Mouse (Mus musculus) ES-E14 (cell line): ENCODE measurements around the gene Smc6. TPM values are rescaled to one million over a fixed set of nuclear protein-coding genes. Genes with fewer than 3 reads are reported as not detected.

ENCODE experiments used
- DNase-seq: peaks from one replicate; pipeline ENCODE4 v3.0.0-alpha.2; 2013; ENCODE audit warnings: low read depth, low spot score
- H3K27ac ChIP-seq: 2 replicates; pipeline ENCODE4 v1.5.1; 2012; ENCODE audit warnings: low read depth, mild to moderate bottlenecking, low read length, moderate library complexity, mixed read lengths; ENCODE audit not compliant: poor library complexity, insufficient read depth, severe bottlenecking
- H3K36me3 ChIP-seq: 2 replicates; pipeline ENCODE4 v1.6.1; 2012; ENCODE audit warnings: mild to moderate bottlenecking, low read length, moderate library complexity, mixed read lengths; ENCODE audit not compliant: control insufficient read depth, poor library complexity, insufficient read depth, severe bottlenecking
- H3K4me1 ChIP-seq, 2 experiments: fragments of 150-350 bp in 1 of 2; sonication (generic) in 1 of 2; 2 replicates each; pipeline ENCODE4 v1.6.1; 2012; ENCODE audit warnings: low read length in 2 of 2, mild to moderate bottlenecking in 1 of 2, mixed read lengths in 1 of 2; ENCODE audit not compliant: control insufficient read depth in 2 of 2, insufficient read depth in 2 of 2, poor library complexity in 1 of 2
- H3K4me3 ChIP-seq, 2 experiments: fragments of 150-350 bp in 1 of 2; sonication (generic) in 1 of 2; 2 replicates each; pipeline ENCODE4 v1.5.1; 2012; ENCODE audit warnings: low read length in 2 of 2, low read depth in 1 of 2, mild to moderate bottlenecking in 1 of 2, mixed read lengths in 1 of 2; ENCODE audit not compliant: insufficient read depth in 1 of 2, poor library complexity in 1 of 2, severe bottlenecking in 1 of 2
- H3K9ac ChIP-seq: 2 replicates; pipeline ENCODE4 v1.6.1; 2012; ENCODE audit warnings: low read depth, mild to moderate bottlenecking, low read length, mixed read lengths; ENCODE audit not compliant: poor library complexity, insufficient read depth, severe bottlenecking
- H3K9me3 ChIP-seq: fragments of 150-350 bp; sonication (generic); 2 replicates; pipeline ENCODE4 v1.6.1; 2012; ENCODE audit warnings: low read depth, mild to moderate bottlenecking, low read length; ENCODE audit not compliant: control insufficient read depth, insufficient read depth
- CHD2 ChIP-seq: IDR thresholded peaks from 2 replicates; pipeline ENCODE4 v1.6.1; 2014; ENCODE audit warnings: mild to moderate bottlenecking, low read depth, low read length, inconsistent platforms
- HCFC1 ChIP-seq: IDR thresholded peaks from 2 replicates; pipeline ENCODE4 v1.6.1; 2012; ENCODE audit warnings: low read length, inconsistent platforms, borderline replicate concordance; ENCODE audit not compliant: insufficient read depth
- MAFK ChIP-seq: IDR thresholded peaks from 2 replicates; pipeline ENCODE4 v1.6.1; 2014; ENCODE audit warnings: mild to moderate bottlenecking, low read depth, low read length, inconsistent platforms; ENCODE audit not compliant: insufficient read depth
- ZC3H11A ChIP-seq: IDR thresholded peaks from 2 replicates; pipeline ENCODE4 v1.6.1; 2012; ENCODE audit warnings: low read depth, mild to moderate bottlenecking, inconsistent platforms, low read length, borderline replicate concordance
- ZNF384 ChIP-seq: IDR thresholded peaks from 2 replicates; pipeline ENCODE4 v1.6.1; 2012; ENCODE audit warnings: low read depth, low read length, inconsistent platforms
- in situ Hi-C, 2 experiments: fragments of 600-800 bp; cut with MboI; formaldehyde crosslinking; loops; one replicate each; pipeline ENCODE4 v1.15.1; 2025; ENCODE audit warnings: low sequenced_read_pairs in 2 of 2, inconsistent platforms in 1 of 2; ENCODE audit not compliant: unreplicated experiment in 2 of 2
- total RNA-seq: library from RNA; depleted of rRNA; stranded (reverse); fragments of 300-350 nt; gene quantifications from 2 replicates; pipeline ENCODE4 v1.2.3, GENCODE M21; 2012

Smc6 gene
- total RNA-seq, 1 experiment: 61.4 TPM

- no peak for DNase-seq
- peaks cover 2% of the 10 kb centered on the region for H3K36me3 ChIP-seq
- H3K4me1 ChIP-seq: no peaks in the 10 kb centered on the region
- in situ Hi-C loops: loop anchor here in 1 of 2 experiments (25.0 kb wide), 1 partner anchor 1961 kb away; the partner anchor contains the start of gene Ddx1
- H3K9me3 ChIP-seq: no peaks in the 10 kb centered on the region
- H3K4me3 ChIP-seq: no peak overlapping the region
- TF ChIP-seq ZNF384 (no peak), ZC3H11A (no peak), HCFC1 (no peak), CHD2 (no peak), MAFK (no peak)
- no peak overlapping the region for H3K27ac ChIP-seq
- no peak overlapping the region for H3K9ac ChIP-seq
Measured at GRCm38 (mm10) chr12:11276632-11277031, 10.9 kb downstream of the Smc6 start.

- Histone ChIP-seq H3K4me1 (no peaks in the 10 kb centered on the region), H3K9me3 (no peaks in the 10 kb centered on the region), H3K9ac (no peak overlapping the region), H3K36me3 (peaks cover 2% of the 10 kb centered on the region), H3K27ac (no peak overlapping the region), H3K4me3 (no peak overlapping the region)
- no peak for TF ChIP-seq MAFK
- no peak for TF ChIP-seq HCFC1
- TF ChIP-seq CHD2: no peak
- no peak for DNase-seq
- in situ Hi-C loops: loop anchor here in 1 of 2 experiments (25.0 kb wide), 1 partner anchor 1960 kb away; the partner anchor contains the start of gene Ddx1
Measured at GRCm38 (mm10) chr12:11277207-11277606, 11.5 kb downstream of the Smc6 start.

- H3K4me3 ChIP-seq: no peak overlapping the region
- no peak overlapping the region for H3K27ac ChIP-seq
- no peaks in the 10 kb centered on the region for H3K4me1 ChIP-seq
- H3K9me3 ChIP-seq: no peaks in the 10 kb centered on the region
- TF ChIP-seq ZNF384 (no peak), ZC3H11A (no peak)
- peaks cover 2% of the 10 kb centered on the region for H3K36me3 ChIP-seq
- DNase-seq: no peak
- H3K9ac ChIP-seq: no peak overlapping the region
- in situ Hi-C loops: loop anchor here in 1 of 2 experiments (25.0 kb wide), 1 partner anchor 1957 kb away; the partner anchor contains the start of gene Ddx1
Measured at GRCm38 (mm10) chr12:11279886-11280285, 14.2 kb downstream of the Smc6 start.

GRCm38 (mm10) chr12:11281584-11281983 lies 15.9 kb downstream of the Smc6 start:
- no peak for TF ChIP-seq CHD2
- no peak overlapping the region for H3K4me3 ChIP-seq
- DNase-seq: no peak
- H3K27ac ChIP-seq: no peak overlapping the region
- in situ Hi-C loops: loop anchor here in 1 of 2 experiments (25.0 kb wide), 1 partner anchor 1956 kb away; the partner anchor contains the start of gene Ddx1
- H3K4me1 ChIP-seq: no peaks in the 10 kb centered on the region
- H3K9me3 ChIP-seq: no peaks in the 10 kb centered on the region
- H3K9ac ChIP-seq: no peak overlapping the region
- H3K36me3 ChIP-seq: peaks cover 2% of the 10 kb centered on the region

- Histone ChIP-seq H3K36me3 (peaks cover 6% of the 10 kb centered on the region), H3K27ac (no peak overlapping the region), H3K9me3 (no peaks in the 10 kb centered on the region), H3K4me1 (no peaks in the 10 kb centered on the region), H3K4me3 (no peak overlapping the region), H3K9ac (no peak overlapping the region)
- TF ChIP-seq MAFK: no peak
- no peak for TF ChIP-seq ZNF384
- no peak for TF ChIP-seq HCFC1
- TF ChIP-seq CHD2: no peak
- TF ChIP-seq ZC3H11A: no peak
- in situ Hi-C loops: loop anchor here in 1 of 2 experiments (25.0 kb wide), 1 partner anchor 1951 kb away; the partner anchor contains the start of gene Ddx1
- no peak for DNase-seq
Measured at GRCm38 (mm10) chr12:11286382-11286781, 20.7 kb downstream of the Smc6 start.
